Mouse (Mus musculus) cortical plate, adult 2 months (tissue): ENCODE measurements around the gene Gm826. TPM values are rescaled to one million over a fixed set of nuclear protein-coding genes. Genes with fewer than 3 reads are reported as not detected.

ENCODE experiments used
- H3K27ac ChIP-seq: fragments of 200-500 bp; 2 replicates; pipeline ENCODE4 v1.5.1; 2012; ENCODE audit warnings: low read length, control low read depth, inconsistent platforms; ENCODE audit not compliant: insufficient read depth
- H3K4me1 ChIP-seq: fragments of 200-500 bp; 2 replicates; pipeline ENCODE4 v1.6.1; 2011; ENCODE audit warnings: low read length; ENCODE audit not compliant: control insufficient read depth, insufficient read depth
- H3K4me3 ChIP-seq: fragments of 200-500 bp; 2 replicates; pipeline ENCODE4 v1.5.1; 2011; ENCODE audit warnings: mild to moderate bottlenecking, low read length, control low read depth; ENCODE audit not compliant: insufficient read depth
- CTCF ChIP-seq: fragments of 200-500 bp; IDR thresholded peaks from 2 replicates; pipeline ENCODE4 v1.5.1; 2011; ENCODE audit warnings: mild to moderate bottlenecking, control low read depth, low read length; ENCODE audit not compliant: insufficient read depth; ENCODE audit errors: extremely low read depth
- POLR2A ChIP-seq: fragments of 200-500 bp; IDR thresholded peaks from 2 replicates; pipeline ENCODE4 v1.6.1; 2011; ENCODE audit warnings: mild to moderate bottlenecking, low read length, control low read depth; ENCODE audit not compliant: insufficient read depth; ENCODE audit errors: extremely low read depth
- polyA plus RNA-seq: library from polyadenylated mRNA; depleted of rRNA; stranded (reverse); fragments of >200 nt; gene quantifications from 2 replicates; pipeline ENCODE4 v1.2.3, GENCODE M21; 2012; rRNA removed

Gm826 gene
- 0.27 and 0.72 TPM in 2 replicates for polyA plus RNA-seq

DNA sequence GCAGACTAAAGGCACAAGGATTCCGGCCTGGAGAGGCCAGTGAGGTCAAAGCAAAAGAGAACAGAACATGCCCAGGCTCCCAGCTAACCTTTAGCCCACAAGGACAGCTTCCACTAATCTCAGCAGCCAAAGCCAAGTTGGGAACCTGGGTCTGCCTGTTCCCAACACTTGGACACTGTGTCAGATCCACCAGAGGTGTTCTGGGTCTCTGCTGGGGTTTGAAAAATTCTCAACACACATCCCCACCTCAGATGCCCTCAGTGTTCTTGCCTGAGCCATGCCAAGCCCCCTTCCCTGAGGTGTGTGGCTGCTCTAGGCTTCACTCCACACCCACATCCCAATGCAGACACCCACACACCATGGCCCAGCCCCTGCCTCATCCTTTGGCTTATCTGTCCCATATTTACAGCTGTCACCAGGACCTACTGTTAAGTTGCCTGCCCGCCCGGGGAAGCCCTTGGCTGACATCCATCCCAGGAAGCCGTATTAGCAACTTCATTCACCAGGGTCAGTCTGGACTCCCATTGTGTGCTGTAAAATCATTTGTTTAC lies at the start of gene Gm826:
Gene Gm826, minus strand, starts transcription at position 52 of the 551 bp plus-strand sequence.
- TF ChIP-seq CTCF (no peak), POLR2A (no peak)
- H3K4me3 ChIP-seq: no peak within 1 kb of the TSS
- no peaks in the 10 kb centered on the region for H3K4me1 ChIP-seq
- no peak within 1 kb of the TSS for H3K27ac ChIP-seq

DNA sequence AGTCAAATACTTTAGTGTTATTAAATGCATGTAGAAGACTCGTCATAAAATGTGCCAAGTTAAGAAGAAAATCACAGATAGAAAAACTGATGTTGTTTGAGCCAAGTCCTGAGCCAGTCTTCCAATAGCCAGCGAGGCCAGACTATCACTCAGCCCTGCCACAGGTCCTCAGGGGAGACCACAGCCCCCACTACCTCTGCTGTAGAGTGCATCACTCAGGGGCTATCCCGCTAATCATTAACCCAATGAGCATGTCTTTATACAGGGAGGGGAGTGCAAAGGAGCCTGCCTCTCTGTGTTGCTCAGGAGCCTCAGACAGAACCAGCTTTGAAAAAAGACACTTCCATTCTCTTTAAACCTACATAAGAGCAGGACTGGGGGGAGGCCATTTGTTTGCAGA lies 49.5 kb upstream of the Gm826 start:
- TF ChIP-seq CTCF (no peak), POLR2A (no peak)
- H3K4me3 ChIP-seq: no peak overlapping the region
- no peaks in the 10 kb centered on the region for H3K4me1 ChIP-seq
- H3K27ac ChIP-seq: no peak overlapping the region

DNA sequence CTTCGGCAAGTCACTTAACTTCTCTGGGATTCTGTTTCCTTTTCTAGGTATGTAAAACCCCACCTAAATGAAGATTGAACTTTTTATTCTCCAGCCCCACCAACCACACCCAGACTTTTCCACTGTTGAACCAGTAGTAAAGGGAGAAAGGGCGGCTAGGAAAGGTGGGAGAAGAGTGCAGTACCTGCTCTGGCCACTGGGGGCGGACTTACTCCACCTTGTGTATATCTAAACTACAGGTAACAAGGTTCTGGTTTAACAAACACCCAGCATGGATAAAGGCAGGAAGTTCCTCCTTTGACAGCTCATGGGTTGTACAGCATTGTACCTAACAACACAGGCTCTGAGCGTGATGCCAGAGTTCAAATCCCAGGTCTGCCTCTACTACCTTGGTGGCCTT lies 44.3 kb upstream of the Gm826 start:
- TF ChIP-seq CTCF: peak; percentile 77
- no peak for TF ChIP-seq POLR2A
- no peak overlapping the region for H3K4me3 ChIP-seq
- no peak overlapping the region for H3K27ac ChIP-seq
- no peaks in the 10 kb centered on the region for H3K4me1 ChIP-seq

DNA sequence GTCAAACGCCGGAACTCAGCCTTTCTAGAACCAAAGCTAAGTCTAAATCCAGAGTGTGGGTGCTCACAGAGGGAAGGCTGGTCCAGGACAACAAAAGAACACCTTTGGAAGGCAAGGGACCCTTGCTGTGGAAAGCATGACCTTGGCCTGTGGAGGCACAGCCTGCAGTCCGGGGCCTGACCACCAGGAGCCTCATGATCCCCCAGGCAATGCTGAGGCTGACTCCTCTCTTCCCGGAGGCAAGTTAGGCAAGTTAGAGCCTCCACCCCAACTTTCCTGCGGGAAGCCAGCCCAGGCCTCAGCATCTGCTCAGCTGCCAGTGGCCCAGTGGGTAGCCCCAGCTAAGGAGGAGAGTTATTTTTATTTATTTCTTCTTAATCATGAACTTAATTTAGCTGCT lies 42.3 kb upstream of the Gm826 start:
- no peak overlapping the region for H3K27ac ChIP-seq
- TF ChIP-seq CTCF (no peak), POLR2A (no peak)
- no peaks in the 10 kb centered on the region for H3K4me1 ChIP-seq
- H3K4me3 ChIP-seq: no peak overlapping the region

DNA sequence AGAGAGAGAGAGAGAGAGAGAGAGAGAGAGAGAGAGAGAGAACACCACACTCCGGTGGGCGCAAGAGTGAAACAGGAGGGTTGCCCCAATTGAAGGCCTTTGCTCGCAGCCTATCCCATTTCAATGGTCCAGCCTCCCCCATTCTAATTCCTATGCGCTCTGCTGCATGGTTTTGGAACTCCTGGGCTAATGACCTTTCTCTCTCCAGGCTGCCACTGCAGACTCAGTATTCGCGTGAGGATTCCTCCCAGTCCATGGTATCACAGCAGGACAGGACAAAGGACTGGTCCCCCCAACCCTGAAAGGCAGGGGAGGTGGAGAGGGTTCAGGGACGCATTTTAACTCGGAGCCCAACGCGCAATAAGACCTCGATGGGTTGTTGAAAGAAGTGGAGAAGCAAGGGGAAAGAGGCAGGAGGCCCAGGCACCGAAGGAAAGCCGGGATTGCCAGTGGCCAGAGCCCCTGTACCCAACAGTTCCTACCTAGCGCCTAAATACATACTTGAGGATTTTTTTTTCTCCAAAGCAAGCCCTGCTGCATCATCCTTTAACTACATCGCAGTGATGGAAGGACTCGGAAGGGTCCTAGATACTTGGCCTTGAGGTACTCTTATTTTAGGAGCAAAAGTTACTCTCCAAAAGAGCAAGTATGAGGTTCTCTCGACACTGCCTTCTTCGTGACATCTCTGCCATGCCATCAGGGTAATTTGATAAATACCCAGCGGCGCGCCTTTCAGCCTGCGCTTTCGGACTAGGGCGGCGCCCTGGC lies 35.9 kb upstream of the Gm826 start:
- Histone ChIP-seq H3K27ac (no peak overlapping the region), H3K4me3 (no peak overlapping the region), H3K4me1 (no peaks in the 10 kb centered on the region)
- TF ChIP-seq POLR2A (no peak), CTCF (no peak)

DNA sequence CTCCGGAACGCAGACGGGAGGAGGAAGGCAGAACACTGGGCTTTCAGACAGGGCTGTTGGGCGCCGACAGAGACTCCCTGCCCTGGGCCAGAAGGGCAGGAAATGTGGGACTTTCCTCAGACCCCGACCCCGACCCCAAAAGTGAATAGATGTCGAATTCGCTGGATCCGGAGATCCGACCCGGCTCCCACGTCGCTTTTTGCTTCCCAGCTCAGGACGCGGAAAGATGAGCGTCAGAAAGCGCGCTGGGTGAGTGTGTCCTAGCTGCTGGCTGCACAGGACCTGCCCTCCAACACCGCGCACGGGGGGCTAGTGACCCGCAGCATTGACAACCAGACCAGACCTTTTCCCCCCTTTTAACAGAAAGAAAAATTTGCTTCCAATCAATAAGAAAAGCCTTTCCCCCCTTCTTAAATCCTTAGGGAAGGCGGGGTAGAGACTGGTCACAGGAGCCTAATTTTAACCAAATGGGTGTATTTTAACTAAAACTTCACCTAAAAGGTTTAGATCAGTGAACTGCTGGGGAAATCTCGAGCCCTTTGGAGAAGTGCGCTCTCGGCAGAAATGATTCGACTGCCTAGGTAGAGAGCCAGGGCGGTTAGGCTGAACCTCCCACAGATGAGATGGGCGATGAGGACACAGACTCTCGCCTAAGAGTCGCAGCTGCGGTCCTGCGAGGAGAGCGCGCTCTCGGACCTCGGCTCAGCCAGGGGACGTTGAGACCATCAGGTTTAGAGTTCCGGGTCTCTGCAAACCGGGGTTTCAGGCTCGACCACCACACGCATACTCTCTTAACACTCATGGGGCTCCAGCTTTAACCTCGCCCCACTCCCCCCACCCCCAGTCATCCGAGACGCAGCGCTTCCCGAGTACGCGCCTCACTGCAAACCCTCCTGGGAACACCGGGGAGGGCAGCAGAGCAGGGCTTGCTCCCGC lies 34.7 kb upstream of the Gm826 start:
- Histone ChIP-seq H3K4me1 (no peaks in the 10 kb centered on the region), H3K27ac (no peak overlapping the region), H3K4me3 (no peak overlapping the region)
- TF ChIP-seq POLR2A: no peak
- TF ChIP-seq CTCF: no peak

DNA sequence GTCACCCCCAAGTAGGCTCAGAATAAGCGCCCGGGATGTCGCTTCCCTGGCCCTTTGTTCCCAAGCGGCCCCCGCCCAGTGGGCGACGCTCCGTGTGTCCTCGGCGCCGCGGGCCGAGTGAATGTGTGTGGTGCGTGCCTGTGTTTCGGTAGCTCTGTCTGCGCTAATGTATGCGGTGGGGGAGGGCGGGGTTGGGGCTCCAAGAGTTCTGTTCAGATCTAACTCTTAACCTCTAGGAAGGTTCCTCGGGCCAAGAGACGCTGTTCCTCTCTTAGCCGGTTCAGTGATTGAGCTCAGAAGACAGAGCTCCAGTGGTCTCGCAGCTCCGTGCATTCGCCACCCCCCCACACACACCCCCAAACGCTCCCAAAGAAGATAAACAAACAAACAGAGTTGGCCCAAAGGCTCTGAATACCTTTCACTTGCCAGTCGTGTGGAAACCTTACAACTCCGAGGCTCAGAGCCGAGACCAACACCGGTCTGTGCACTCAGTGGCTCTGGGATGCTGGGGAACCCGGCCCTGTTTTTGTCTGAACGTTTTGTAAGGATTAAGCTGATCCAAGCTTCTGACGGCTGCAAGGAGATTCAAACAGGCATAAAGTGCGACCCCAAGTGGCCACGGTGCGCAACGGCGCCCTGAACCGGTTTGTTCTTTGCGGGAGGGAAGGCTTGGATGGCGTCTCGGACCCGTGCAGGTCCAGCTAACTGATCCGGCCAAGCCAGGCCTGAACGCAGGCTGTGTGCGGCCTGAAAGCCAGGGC lies 33.7 kb upstream of the Gm826 start:
- H3K4me1 ChIP-seq: no peaks in the 10 kb centered on the region
- TF ChIP-seq CTCF: peak; percentile 87
- 0 out of 2 replicates have a peak, but pooled peaks have one; percentile 43 for TF ChIP-seq POLR2A
- H3K27ac ChIP-seq: peak overlapping the region; percentile 32; the same call in 1 of the 2 replicates
- peak overlapping the region; percentile 33 for H3K4me3 ChIP-seq

DNA sequence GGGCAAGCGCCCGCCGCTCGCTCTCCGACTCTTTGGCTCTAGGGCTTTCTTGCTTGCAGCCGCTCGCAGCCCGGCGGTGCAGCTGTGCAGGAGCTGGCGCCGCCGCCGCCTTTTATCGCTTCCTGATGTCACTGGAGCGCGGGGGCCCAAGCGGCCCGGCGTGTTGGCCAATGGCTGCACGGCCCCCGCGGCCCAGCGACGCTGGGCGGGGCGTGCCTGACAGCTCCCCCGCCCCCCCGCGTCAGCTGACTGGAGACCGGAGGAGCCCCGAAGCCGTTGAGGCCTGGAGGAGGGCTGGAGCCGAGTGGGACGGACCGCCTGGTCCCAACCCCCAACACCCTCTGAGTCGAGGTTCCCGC lies 33.0 kb upstream of the Gm826 start, which contains the start of gene Mafb:
Gene Mafb, minus strand, starts transcription at position 86 of the 359 bp plus-strand sequence.
- Histone ChIP-seq H3K4me3 (peak within 1 kb of the TSS; percentile 33), H3K4me1 (no peaks in the 10 kb centered on the region), H3K27ac (peak within 1 kb of the TSS; percentile 58)
- no peak for TF ChIP-seq CTCF
- TF ChIP-seq POLR2A: peak; percentile 76

DNA sequence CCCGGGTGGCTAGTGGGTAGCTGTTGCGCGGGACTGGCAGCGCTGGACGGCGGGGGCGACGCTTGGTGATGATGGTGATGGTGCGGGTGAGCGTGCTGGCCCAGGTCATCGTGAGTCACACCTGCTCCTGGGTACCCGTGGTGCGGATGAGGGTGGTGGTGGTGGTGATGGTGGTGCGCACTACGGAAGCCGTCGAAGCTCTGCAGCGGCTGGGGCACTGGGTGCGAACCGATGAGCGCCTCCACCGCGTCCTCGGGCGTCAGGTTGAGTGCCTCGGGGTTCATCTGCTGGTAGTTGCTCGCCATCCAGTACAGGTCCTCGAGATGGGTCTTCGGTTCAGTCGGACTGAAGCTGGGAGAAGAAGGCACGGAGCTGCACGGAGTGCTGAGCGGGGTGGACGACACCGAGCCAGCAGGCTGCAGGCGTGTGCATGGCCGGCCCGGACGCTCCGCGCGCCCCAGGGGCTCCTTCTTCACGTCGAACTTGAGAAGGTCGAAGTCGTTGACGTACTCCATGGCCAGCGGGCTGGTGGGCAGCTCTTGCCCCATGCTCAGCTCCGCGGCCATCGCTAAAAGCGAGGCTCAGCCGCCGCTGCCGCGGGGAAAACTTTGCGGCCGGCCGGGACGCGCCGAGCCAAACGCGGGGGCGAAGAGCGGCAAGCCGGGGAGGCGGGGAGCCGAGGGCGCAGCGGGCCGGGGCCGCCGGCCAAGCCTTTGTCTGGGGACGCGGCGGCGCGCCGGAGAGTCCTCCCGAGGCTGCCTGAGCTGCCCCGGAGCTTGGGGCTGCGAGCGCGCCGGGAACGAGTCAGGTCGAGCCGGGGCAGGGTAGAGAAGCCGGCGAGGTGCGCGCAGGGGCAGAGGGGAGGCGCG lies 32.4 kb upstream of the Gm826 start:
- H3K4me1 ChIP-seq: no peaks in the 10 kb centered on the region
- H3K4me3 ChIP-seq: peak overlapping the region; percentile 33
- peak overlapping the region; percentile 58; the same call in 1 of the 2 replicates for H3K27ac ChIP-seq

More for the DNA sequence above, 32.4 kb upstream of the Gm826 start:
- TF ChIP-seq CTCF (no peak), POLR2A (no peak)
